Mouse (Mus musculus) kidney, adult 2 months (tissue): ENCODE results near the gene Ranbp3l.

ENCODE experiments used
- CTCF ChIP-seq: fragments of 200-500 bp; conservative IDR thresholded peaks from 2 replicates; pipeline ENCODE4 v1.5.1; 2011; ENCODE audit warnings: low read depth, mild to moderate bottlenecking, control low read depth, low read length, moderate library complexity, mixed read lengths; ENCODE audit not compliant: insufficient read depth, insufficient read length
- POLR2A ChIP-seq: fragments of 200-500 bp; IDR thresholded peaks from one replicate; pipeline ENCODE4 v1.6.1; 2011; ENCODE audit warnings: low read depth, low read length, control low read depth

DNA sequence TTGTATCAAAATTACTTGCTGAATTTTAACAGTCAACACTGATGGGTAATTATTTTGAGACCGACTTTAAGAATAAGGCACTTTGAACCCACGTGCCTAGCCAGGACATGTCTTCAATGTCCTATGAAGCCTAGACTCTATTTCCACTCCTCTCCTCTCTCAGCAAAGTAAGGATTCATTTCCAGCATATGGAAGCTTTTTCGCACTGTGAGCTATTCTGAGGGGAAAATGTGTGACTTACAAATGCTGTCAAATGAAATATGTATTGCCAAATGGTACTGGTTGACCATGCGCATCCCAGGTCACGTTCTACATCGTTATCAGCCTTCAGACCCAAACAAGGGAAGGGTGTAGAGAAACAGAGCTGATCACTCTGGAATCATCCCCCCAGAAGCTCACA is 23.5 kb downstream of the Ranbp3l start:
- TF ChIP-seq CTCF = no peak
- no peak for TF ChIP-seq POLR2A
